Mouse (Mus musculus) left cerebral cortex, postnatal 4 days (tissue): ENCODE measurements at regions not wholly inside any gene's neighbourhood (a gene's known extent, or its start where the extent isn't known, plus 50 kb on each side); places are given as distances from the start of the nearest gene placed in this dataset.

ENCODE experiments used
- DNase-seq: peaks from one replicate; pipeline ENCODE4 v3.0.0-alpha.2; 2022
- intact Hi-C: fragments of 180-260 bp; cut with DNase I; formaldehyde crosslinking; loops from one replicate; pipeline ENCODE4 v1.15.1; 2025

DNA sequence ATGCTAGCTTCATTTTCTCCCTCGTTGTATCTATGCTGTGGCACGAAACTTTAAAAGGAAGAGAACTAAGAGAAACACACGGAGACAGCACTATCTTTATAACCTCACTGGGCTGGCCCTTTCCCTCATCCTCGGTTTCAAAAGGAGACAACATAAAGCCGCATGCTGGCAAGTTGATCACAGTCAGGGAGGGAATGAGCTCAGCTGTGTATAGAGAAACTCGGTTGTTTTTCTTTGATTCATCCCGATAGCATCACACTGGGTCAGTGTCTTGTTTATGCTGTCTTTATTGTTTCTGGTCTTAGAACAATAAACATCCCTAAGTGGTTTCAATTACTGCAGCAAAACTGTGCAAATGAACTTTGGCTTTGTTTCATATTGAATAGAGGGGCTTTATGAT is 249.2 kb upstream of the Cxadr start:
- intact Hi-C loops: no loop called here
- no peak for DNase-seq

DNA sequence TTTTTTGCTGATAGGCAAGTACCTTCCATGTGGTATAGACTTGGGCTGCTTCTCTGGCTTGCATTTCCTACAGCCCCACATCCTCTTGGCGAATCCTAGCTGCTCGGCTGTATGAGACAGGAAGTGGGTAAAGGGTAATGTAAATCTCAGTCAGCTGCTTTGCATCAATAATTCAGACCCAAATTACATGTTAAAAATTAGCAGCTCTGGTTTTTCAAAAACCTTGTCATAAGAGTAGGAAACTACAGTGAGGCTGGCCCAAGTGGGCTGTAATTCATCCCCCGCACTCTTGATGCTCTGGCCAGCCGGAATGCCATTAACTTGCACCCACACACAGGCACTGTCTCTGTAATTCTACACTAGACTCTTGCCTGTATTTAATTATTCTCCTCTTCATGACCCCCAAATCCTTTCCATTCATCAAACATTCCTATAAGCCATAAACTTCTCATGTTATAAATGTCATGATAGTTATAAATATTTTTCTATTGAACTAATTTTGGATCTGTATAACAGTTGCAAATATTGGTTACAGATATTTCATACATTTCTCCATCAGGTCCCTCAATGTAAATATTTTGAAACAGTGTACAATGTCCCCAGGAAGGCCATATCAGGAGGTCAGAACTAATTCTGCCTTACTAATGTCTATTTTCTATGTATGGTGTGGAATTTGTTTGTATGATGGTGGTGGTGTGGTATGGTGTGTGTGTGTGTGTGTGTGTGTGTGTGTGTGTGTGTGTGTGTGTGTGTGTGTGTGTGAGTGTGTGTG is 261.0 kb upstream of the Cxadr start:
- no peak for DNase-seq
- intact Hi-C loops: no loop called here

DNA sequence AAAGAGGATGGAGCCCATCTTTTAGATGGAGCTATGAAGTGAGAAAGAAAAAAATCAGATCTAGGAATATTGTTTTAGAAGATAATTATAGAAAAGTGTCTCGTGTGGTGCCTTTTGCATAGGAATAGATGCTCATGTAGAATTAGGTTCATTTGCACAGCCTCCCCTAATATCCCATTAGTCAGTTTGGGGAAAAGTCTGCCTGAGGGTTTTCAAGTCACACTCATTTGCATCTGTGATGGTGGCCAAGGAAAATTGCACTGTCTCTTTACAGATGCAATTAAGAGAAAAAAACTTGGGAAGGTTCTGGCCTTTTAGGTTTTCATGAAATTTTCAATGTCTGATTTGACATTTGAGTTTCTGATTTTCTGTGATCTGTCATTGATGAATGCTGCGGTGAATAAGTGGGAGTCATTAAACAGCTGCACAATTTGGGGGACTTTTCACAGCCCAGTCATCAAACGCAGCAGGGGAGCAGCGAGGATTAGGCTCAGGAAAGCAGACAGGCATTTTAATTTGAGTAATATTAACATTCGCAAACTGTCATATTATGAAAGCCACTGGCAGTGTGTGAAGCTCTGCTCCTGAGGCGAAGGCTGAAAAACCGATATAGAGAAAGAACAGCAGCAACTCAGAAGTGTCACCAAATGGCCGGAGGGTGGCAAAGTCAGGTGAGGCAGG is 281.5 kb upstream of the Cxadr start:
- intact Hi-C loops: no loop called here

DNA sequence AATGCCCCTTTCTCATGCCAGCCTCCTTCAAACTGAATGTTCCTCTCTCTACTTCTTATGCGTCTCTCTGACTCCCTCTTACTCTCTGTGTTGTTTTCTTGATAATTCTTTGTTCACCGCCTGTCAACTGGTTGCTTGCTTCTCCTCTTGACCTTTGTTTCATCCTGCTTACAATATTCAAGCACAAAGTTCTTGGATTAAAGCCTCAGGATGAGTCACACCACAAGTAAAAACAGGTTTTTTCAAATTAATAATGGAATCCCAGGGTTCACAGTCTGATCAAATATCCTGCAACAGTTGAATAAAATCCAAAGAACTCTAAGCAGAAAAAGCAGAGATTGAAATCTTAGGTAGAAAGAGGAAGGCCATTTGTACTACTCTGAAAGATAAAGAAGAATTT is 285.9 kb upstream of the Cxadr start:
- DNase-seq: no peak
- intact Hi-C loops: no loop called here

More for the DNA sequence above, 281.5 kb upstream of the Cxadr start:
- DNase-seq: peak; percentile 33

DNA sequence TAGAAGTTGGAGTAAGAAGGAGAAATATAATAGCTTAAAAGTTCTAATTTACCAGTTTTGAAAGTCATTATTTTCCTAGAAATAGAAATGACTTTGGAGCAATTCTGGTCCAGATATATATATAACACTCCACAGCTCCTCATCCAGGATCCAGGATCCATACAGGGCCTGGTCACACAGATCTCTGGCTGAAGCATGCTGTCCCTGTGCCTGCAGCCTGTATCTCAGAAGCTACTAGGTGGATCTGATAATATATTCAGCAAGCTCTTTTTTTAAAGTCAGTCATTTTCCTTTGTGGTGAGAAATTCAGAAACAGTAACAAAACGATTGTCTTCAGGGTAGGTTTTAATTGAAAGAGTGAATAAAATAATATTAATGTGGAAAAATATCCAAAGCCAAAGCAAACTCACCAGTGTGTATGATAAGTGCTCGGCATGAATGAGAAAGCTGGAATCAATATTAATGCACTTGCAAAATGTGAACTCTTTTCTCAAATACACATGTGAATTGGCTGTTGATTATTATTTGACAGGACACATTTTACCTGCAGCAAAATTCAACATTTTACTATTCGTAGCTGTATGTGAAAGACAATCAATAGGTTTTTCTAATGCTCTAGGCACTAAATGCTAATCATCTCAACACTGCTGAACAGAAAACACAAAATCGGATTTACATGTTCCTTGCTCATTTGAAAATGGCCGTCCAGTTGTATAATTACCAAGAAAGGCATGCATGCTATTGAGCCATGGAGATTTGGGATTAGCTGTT is 288.1 kb upstream of the Cxadr start:
- DNase-seq: no peak
- intact Hi-C loops: no loop called here

DNA sequence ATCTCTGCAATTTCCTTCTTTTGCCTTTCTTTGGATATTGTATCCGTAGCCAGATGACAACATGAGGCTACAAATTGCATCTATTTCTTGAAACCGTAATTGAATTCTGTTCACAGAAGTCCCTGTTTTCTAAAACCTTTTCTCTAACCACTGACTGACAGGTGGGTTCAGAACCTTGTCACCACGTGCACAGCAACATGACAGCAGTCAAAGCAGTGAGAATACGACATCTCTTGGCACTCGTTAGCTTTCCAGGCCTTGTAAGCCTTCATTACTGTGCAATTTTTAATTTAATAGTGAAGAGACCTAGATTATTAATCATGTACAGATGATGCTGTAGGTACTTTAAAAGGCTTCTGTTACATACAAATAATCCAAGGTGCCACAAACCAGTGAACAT is 297.3 kb upstream of the Cxadr start:
- intact Hi-C loops: no loop called here
- DNase-seq: no peak

DNA sequence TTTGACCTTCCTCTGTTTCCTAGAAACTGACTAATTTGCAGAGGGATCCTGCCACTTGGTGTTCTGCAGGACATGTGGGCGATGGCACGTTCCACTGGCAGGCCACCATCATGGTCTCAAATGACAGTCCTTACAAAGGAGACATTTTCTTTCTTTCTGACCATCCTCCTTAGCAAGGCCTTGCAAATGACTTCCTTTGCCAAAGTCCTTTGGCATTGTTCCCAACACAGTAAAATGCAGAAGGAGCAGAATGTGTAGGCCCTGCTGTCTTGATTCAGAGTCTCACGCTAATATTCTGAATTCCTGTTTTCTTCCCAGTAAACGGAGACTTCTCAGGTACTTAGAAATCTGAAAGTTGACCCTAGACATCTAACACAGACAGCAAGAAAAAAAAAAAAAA is 308.3 kb upstream of the Cxadr start:
- peak; percentile 6 for DNase-seq
- intact Hi-C loops: no loop called here

DNA sequence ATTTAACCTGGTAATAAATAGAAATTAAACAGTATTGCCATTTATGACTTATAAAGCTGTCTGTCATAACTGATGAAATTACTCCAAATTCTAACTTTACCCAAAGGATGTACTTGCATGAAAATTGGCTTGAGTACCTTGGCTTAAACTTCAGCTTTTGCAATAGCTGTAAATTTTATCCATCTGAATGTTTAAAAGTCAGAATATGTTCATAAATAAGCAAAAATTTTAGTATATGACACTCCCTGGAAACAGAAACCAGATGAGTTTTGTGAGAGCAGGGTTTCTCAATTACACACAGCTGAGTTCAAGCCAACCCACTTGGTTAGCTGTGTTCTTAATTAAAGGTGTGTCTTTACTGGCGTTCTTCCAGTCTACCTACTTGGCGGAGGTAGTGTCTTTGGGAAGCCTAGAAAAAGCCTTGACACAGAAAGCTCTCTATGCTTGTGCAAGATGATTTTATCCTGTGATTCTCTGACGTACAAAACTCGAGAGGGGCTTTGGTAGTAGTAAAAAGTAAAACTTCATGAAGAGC is 311.4 kb upstream of the Cxadr start:
- no peak for DNase-seq
- intact Hi-C loops: no loop called here

DNA sequence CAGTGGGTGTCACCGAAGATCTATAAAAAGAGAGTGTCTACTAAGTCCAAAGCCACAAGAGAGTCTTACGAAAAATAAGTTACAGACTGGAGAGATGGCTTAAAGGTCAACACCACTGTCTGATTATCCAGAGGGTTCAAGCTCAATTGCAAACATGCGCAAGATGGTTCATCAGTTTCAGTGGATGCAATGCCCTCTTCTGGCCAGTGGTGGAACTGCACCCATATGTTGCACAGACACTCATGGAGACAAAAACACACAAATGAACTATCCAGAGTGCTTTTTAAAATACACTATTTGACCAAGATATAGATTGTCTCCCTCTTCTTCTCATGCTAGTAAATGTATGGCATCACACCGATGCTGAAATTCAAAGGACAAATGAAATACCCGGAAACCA is 312.1 kb upstream of the Cxadr start:
- peak; percentile 12 for DNase-seq
- intact Hi-C loops: no loop called here

DNA sequence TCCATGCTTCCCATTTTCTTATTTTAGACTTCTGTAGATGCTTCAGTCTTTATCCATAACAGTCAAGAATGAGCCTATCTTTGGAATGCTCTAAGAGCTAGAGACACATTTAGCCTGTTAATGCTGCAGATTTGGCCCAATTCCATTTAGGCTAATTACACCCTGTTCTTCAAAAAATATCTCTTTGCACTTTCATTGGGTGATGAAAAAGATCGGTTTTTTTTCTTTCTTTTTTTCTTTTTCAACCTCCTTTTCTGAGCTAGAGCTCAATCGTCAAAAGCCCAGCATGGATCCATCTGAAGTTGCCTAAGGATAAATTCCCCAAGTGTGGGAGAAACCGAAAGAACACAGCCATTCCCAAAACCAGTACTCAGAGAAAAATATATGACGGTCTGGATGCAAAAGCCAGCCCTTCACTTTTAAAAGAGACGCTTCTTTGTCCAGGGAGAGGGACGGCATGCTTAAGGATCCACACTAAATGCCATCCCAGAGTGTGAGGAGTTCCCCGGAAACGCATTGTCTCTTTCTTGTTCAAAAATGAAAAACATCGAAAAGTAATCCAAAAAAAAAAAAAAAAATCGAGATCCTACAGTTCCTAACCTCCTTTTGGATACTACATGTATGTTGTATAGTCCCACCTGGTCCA is 314.3 kb upstream of the Cxadr start:
- intact Hi-C loops: no loop called here
- no peak for DNase-seq

DNA sequence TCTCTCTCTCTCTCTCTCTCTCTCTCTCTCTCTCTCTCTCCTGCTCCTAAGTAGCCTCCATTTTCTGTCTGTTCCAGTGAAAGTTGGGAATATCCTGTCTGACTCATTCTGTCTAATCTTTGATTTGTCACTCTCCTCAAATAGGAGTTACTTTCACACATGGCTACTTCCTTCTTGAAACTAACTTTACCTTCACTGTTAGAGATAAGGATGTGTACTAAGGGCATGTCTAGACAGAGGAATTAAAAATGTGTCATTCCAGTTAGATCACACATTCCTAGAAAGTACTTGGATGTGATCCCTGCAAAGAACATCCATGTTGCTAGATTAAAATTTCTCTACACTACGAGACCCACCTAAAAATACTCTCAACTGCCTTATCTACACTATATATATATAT is 346.9 kb upstream of the Gm11146 start:
- intact Hi-C loops: no loop called here
- DNase-seq: no peak

DNA sequence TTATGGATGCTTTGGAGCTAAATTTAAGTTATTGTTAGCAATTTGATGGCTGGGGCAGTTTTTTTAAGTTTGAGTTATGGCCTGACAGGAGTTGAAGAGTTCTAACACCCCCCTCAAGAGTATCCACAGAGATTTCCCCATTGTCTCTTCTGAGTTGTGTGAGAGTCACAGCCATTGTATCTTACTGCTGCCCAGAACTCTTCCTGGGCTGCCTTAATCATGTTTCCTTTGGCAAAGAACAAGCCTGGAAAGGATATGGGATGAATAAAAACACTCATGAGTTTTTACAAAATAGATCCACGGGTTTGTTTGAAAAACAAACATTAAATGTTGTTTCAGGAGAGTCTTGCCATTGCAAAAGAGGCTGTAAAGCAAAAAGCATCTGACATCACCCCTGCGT is 343.5 kb upstream of the Gm11146 start:
- intact Hi-C loops: no loop called here
- DNase-seq: no peak

DNA sequence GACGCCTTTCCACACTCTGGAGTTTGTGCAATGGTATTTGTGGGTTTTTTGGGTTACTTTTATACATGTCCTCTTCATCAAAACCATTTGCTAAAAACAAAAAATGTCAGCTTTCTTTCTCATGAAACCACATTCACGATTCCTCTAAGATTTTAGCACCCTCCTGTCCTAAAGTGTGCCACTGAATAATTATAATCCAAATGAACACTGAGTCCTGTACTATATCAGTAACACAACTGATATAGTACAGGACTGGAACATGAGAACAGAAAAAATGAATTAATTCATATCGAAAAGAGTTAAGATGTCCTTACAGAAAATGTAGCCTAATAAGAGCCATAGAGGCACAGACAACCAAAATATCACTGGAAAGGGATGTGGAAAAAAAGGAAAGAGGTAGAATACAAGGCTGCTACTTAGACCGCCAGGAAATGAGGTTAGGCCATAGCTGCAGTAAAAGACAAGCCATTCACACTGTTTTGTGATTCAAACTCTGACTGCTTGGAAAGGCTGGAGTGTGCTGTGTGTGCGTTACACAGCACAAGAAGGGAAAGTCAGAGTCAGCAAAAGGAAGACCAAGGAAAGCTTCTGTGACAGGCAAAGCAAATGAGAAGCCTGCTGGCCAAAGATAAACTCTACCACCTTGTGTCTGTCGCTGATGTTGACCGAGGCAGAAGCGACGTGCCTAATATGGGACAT is 329.3 kb upstream of the Gm11146 start:
- intact Hi-C loops: no loop called here
- no peak for DNase-seq

DNA sequence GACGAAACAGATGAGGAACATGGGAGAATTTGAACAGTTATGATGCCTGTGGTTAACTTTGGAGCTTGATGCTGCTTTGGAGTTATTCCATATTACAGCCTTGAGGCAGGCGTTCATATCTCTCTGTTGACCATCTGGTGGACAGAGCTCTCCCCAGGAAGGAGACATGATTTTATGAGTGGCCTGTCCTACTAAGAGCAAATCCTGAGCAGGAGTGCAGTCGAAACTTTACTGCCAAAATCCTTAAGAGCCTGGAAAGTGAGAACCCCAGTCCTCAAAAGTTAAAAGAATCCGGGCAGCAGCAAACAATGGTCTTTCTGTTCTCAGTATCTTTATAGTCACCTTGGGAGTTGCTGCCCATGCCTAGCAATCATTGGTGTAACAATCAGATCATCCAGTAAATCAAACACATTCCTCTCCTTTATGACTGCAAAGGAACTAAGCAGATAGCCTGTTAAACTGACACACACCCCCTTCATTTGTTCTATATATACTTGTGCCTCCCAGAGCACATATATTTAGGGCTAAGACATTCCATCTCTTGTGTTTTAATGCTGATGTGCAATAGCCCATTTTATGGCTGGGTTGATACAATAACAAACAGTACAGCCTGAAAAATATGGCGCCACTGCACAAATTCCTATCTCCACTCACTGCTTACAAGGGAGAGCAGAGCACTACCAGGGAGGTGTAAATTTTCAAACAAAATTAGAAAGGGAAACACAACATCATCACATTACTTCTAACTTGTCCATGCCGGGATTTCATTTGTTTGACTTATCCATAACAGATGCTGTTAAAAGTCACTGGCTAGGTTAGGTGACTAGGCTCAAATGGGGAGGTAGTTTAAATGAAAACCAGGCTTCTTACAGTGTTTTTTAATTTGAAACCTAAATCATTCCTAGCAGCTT is 312.5 kb upstream of the Gm11146 start:
- intact Hi-C loops: no loop called here
- no peak for DNase-seq

DNA sequence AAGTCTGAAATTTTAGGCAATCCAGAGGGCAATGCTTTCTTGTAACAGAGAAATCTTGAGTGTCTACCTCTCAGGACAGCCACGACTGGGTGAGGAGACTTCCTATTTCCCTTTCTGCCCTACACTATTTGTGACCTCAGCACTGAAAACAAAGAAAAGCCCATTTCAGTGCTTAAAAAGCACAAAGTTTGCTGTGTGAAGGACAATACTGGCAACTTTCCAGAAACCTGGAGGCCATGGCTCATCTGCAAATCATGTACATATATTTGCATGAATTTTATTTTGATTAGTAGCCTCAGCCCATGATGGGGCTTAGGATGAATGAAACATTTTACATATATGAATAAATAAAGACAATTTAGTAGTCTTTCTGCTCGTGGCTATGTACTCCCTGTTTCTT is 292.4 kb upstream of the Gm11146 start:
- DNase-seq: peak; percentile 31
- intact Hi-C loops: no loop called here

DNA sequence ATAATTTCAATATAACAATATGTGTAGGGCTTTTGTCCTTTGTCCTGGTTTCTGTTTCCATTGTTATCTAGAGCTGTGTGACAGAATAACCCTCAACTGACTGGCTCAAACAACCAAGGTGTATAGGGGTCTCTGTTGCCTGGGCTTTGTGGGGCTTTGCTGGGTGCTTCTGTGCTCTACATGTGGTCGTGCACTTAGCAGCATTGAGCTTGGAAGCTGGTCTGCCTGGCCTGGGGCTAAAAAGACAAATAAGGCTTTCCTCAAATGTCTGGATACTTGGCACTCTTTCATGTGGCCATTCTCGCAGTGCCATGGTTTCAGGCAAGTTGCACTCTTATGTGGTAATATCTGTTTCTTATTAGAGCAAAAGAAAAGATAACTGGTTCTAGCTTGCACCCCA is 291.8 kb upstream of the Gm11146 start:
- intact Hi-C loops: no loop called here
- peak; percentile 32 for DNase-seq

DNA sequence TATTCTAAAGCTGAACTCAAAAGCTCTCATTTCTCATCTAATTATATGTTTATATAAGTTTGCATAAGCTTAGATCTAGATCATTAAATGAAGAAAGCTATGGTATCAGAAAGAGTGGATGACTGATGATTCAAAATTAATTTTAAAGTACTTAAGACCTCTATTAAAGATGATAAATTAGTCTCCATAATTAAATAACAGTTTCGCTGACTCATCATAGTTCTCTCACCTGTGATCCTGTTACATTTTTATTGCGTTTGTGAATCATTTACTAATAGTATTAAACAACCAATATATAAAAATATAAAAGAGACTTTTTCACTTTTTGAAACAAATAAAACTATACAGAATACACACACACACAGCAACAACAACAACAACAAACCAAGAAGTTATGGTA is 290.8 kb upstream of the Gm11146 start:
- no peak for DNase-seq
- intact Hi-C loops: no loop called here

DNA sequence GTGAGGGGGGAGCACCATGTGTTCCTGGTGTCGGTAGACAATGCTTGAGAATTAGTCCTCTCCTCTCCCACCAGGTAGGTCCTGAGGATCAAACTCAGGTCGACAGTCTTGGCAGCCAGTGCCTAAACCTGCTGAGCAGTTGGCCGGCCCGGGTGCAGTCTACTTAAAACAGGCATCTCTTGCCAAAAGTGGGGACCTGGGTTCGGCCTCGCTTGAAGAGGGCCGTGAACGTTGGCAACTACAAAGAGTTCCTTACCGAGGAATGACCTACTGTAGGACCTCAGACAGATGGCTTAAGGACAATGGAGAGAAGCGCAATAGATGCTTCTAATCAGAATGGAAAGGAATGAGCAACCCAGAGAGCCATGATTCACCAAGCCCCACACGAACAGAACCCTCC is 287.5 kb upstream of the Gm11146 start:
- peak; percentile 47 for DNase-seq
- intact Hi-C loops: loop anchor here (10.0 kb wide), 1 partner anchor 265 kb away; no protein-coding TSS in a partner anchor

DNA sequence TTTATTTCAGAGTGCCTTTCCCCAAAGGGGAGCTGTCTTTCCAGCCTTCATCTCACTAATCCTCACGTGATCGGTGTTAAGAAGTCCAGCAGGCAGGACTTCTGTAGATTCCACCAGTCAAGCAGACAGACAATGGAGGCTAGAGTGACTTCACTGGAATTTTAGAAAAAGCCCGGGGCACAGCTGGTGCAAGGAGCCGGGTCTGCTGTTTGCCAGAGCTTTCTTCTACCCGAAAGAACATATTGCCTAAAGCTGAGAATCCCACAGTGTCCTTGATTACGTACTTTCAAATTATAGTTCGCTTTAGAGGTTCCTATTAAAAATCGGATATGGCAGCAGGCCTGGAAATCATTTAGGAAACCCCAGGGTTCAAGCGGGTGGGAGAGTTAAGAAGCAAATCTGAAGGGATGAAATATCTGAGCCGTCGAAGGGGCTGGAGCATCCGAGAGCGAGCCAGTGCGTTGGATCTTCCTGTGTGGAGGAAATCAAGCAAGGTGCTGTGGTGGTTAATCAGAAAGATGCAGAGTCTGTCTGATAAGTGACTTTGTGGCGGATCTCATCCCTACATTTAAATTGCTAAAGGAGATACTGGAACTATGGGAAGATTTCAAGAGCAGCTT is 283.3 kb upstream of the Gm11146 start:
- DNase-seq: peak; percentile 59
- intact Hi-C loops: loop anchor here (10.0 kb wide), 1 partner anchor 270 kb away; no protein-coding TSS in a partner anchor
